Mouse (Mus musculus) neural tube, embryonic 10.5 days (tissue): ENCODE results near the gene Gm17604.

Experiments
- DNase-seq: peaks from one replicate; pipeline ENCODE4 v3.0.0-alpha.2; 2017; ENCODE audit warnings: low spot score; ENCODE audit errors: extremely low spot score

Gm17604 gene

GRCm38 (mm10) chrX:165004779-165005324 is at the start of gene Gm17604:
TSS of gene Gm17604 (minus strand) at chrX:165004829.
- DNase-seq, result no peak

- no peak for DNase-seq
Measured at GRCm38 (mm10) chrX:165049929-165050328, 45.3 kb upstream of the Gm17604 start.

GRCm38 (mm10) chrX:165003141-165003540 is 1.5 kb downstream of the Gm17604 start:
- no peak for DNase-seq

- DNase-seq, result peak; percentile 64
Measured at GRCm38 (mm10) chrX:164980193-164980775, 24.3 kb downstream of the Gm17604 start, which contains the start of the genes Mospd2 and Fancb. TSS of gene Mospd2 (minus strand) at chrX:164980375. TSS of gene Fancb (plus strand) at chrX:164980592.

DNA sequence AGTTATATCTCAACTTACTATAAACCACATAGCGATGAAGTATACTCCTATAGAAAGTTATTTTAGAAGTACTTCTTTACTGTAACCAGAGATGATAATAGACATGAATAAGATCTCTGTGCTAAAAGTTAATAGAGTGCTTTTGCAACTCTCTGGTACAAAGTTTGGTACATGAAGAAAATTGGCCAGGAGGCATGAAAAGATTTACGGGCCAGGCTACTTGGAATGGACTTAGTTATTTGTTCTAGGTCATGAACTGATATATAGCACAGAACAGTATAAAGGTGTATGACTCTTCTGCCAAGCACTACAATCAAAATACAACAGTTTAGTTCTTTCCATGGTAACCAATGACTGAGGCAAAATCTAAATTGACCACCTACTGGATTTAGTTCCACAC is 25.8 kb downstream of the Gm17604 start:
- DNase-seq, result no peak

- no peak for DNase-seq
Measured at GRCm38 (mm10) chrX:164971206-164971605, 33.4 kb downstream of the Gm17604 start.

GRCm38 (mm10) chrX:164965750-164966448 is 38.7 kb downstream of the Gm17604 start:
- no peak for DNase-seq
